Mouse (Mus musculus): Measurements from ENCODE around the gene Prepl.

Prepl gene

GRCm38 (mm10) chr17:85020343-85020742, 69.7 kb downstream of the Prepl start:
- no peak for DNase-seq

DNA sequence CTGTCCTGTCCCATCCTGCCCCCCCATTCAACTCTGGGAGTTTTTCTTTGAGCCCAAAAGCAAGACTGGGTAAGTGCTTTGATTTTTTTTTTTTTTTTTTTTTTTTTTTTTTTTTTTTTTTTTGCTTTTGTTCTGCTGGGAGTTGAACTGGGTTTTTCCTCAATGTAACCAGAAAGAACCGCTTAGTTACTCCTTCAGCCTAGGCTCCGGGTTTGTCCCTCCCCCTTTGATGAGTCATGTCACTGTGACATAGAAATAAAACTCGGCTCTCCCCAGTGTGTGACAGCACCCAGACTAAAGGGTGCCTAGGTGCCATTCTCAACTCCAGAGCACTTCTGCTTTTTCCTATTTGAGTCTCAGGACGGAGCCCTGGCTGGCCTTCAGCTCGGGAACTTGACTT, 71.2 kb downstream of the Prepl start:
- no peak for DNase-seq

- no peak for DNase-seq
These were observed 71.7 kb downstream of the Prepl start for GRCm38 (mm10) chr17:85018344-85018743.

DNA sequence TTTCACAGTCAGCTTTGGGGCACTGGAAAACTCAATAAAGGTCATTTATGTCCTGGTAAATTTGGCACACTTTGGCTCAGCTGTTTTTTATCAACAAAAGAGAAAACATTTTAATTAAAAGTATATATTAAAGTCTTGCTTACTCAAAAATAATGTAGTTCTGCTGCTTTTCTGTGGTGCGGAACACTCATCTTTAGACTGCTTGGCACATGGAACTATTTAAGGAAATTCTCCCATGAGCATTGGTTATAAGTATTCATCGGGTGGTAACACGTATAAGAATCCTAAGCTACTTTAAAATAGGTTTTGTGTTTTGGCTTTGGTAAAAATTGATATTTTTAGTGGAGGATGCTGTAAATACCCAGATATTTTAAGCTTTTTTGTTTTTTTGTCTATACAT, 75.4 kb downstream of the Prepl start:
- DNase-seq = no peak

DNA sequence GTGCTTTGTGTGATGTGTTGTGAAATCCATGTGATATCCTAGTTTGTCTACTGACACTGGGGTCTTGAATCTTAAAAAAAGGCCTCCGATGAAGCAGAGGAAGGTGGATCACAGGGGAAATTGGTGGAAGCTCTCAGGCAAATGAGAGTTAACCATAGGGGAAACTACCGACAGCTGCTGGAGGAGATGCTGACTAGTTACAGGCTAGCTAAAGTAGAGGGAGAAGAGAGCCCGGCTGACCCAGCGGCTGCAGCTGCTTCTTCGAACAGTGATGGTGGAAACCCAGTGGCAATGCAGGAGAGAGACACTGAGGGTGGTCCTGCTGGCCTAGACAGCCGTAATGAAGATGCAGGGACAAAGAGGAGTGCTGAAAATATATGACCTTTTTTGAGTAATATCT, 76.6 kb downstream of the Prepl start:
- no peak for DNase-seq

Measured in kidney, postnatal 25 days (tissue).